Mouse (Mus musculus) embryonic fibroblast, embryonic 13.5 days (primary cell): ENCODE measurements at regions not wholly inside any gene's neighbourhood (a gene's known extent, or its start where the extent isn't known, plus 50 kb on each side); places are given as distances from the start of the nearest gene placed in this dataset.

ENCODE experiments used
- CTCF ChIP-seq: IDR thresholded peaks from 2 replicates; pipeline ENCODE4 v1.5.1; 2011; ENCODE audit warnings: mild to moderate bottlenecking, control low read depth, low read length, moderate library complexity, borderline replicate concordance; ENCODE audit not compliant: insufficient read depth
- POLR2A ChIP-seq: IDR thresholded peaks from 2 replicates; pipeline ENCODE4 v1.6.1; 2011; ENCODE audit warnings: low read depth, mild to moderate bottlenecking, control low read depth, low read length, moderate library complexity

GRCm38 (mm10) chr8:125351486-125352032 is 218.0 kb downstream of the Sipa1l2 start:
- TF ChIP-seq POLR2A = no peak
- TF ChIP-seq CTCF = no peak
